Mouse (Mus musculus) CH12.LX (cell line): ENCODE measurements around the gene Tfe3.

Source experiments
- CTCF ChIP-seq, 2 experiments: IDR thresholded peaks in 1 of 2; conservative IDR thresholded peaks in 1 of 2; 2 replicates each; pipeline ENCODE4 v1.5.1; 2011 to 2012; ENCODE audit warnings: low read depth in 2 of 2, low read length in 2 of 2, improper control_type of control experiment in 1 of 2, inconsistent platforms in 1 of 2, mild to moderate bottlenecking in 1 of 2, moderate library complexity in 1 of 2
- E2F4 ChIP-seq: IDR thresholded peaks from 2 replicates; pipeline ENCODE4 v1.6.1; 2011; ENCODE audit warnings: low read depth, low read length, improper control_type of control experiment; ENCODE audit not compliant: insufficient replicate concordance
- GABPA ChIP-seq: IDR thresholded peaks from 2 replicates; pipeline ENCODE4 v1.6.1; 2012; ENCODE audit warnings: low read depth, low read length, improper control_type of control experiment, inconsistent platforms; ENCODE audit not compliant: insufficient replicate concordance
- KAT2A ChIP-seq: IDR thresholded peaks from 2 replicates; pipeline ENCODE4 v1.6.1; 2012; ENCODE audit warnings: low read length, improper control_type of control experiment, inconsistent platforms; ENCODE audit not compliant: insufficient replicate concordance
- MAFK ChIP-seq: IDR thresholded peaks from 2 replicates; pipeline ENCODE4 v1.6.1; 2011; ENCODE audit warnings: low read length, improper control_type of control experiment; ENCODE audit not compliant: insufficient replicate concordance
- MAX ChIP-seq: IDR thresholded peaks from 2 replicates; pipeline ENCODE4 v1.6.1; 2011; ENCODE audit warnings: low read length, improper control_type of control experiment
- MAZ ChIP-seq: IDR thresholded peaks from 2 replicates; pipeline ENCODE4 v1.6.1; 2012; ENCODE audit warnings: low read depth, mild to moderate bottlenecking, inconsistent platforms, low read length, improper control_type of control experiment, moderate library complexity
- POLR2A ChIP-seq: IDR thresholded peaks from 2 replicates; pipeline ENCODE4 v1.6.1; 2011; ENCODE audit warnings: low read depth, mild to moderate bottlenecking, improper control_type of control experiment, low read length
- SMC3 ChIP-seq: IDR thresholded peaks from 2 replicates; pipeline ENCODE4 v1.6.1; 2011; ENCODE audit warnings: low read depth, low read length, improper control_type of control experiment

- no peak for TF ChIP-seq KAT2A
- no peak for TF ChIP-seq MAZ
- no peak for TF ChIP-seq POLR2A
- no peak for TF ChIP-seq SMC3
- TF ChIP-seq E2F4, result no peak
- no peak for TF ChIP-seq CTCF (conservative IDR thresholded peaks at IDR 0.05 in 1 of 2, IDR thresholded peaks at IDR 0.05 in 1 of 2; ENCODE audit: low read depth in 2 of 2, low read length in 2 of 2)
- TF ChIP-seq GABPA, result no peak
- TF ChIP-seq MAFK, result no peak
- TF ChIP-seq MAX, result no peak
These were observed 2.9 kb downstream of the Tfe3 start for GRCm38 (mm10) chrX:7765281-7765670.
